Mouse (Mus musculus): ENCODE results near the gene Lin7a. TPM values are rescaled to one million over a fixed set of nuclear protein-coding genes. Genes with fewer than 3 reads are reported as not detected.

Lin7a gene
- polyA plus RNA-seq, 1 experiment from 2014 or later, result 1.4 TPM

- no peak overlapping the region for H3K4me2 ChIP-seq (ENCODE audit: low read depth, low read length)
- WGBS (ENCODE audit: insufficient replicate concordance), result 69% methylated on average over 7 of the region's 7 CpGs
- no peaks in the 10 kb centered on the region for H3K27me3 ChIP-seq (ENCODE audit: insufficient read depth, low read length)
- no peaks in the 10 kb centered on the region for H3K4me1 ChIP-seq (ENCODE audit: insufficient read depth)
- TF ChIP-seq CTCF (IDR thresholded peaks at IDR 0.05; ENCODE audit: low read depth) (no peak), EP300 (IDR thresholded peaks at IDR 0.05; ENCODE audit: low read depth) (no peak)
- H3K4me3 ChIP-seq (ENCODE audit: low read depth, low read length), result no peak overlapping the region
- H3K36me3 ChIP-seq (replicated peaks; ENCODE audit: insufficient read depth, low read length), result no peaks in the 10 kb centered on the region
- no peaks in the 10 kb centered on the region for H3K9me3 ChIP-seq (ENCODE audit: low read length)
- H3K9ac ChIP-seq (replicated peaks), result no peak overlapping the region
- no peak overlapping the region for H3K27ac ChIP-seq (ENCODE audit: low read depth)
- DNase-seq, result no peak
- ATAC-seq, result no peak
Observed at GRCm38 (mm10) chr10:107249056-107249455, 22.4 kb upstream of the Lin7a start.

- Histone ChIP-seq H3K4me3 (ENCODE audit: low read depth, low read length) (no peak overlapping the region), H3K4me1 (ENCODE audit: insufficient read depth) (no peaks in the 10 kb centered on the region), H3K9me3 (ENCODE audit: low read length) (no peaks in the 10 kb centered on the region), H3K27me3 (ENCODE audit: insufficient read depth, low read length) (no peaks in the 10 kb centered on the region), H3K9ac (replicated peaks) (no peak overlapping the region), H3K27ac (ENCODE audit: low read depth) (no peak overlapping the region), H3K36me3 (replicated peaks; ENCODE audit: insufficient read depth, low read length) (no peaks in the 10 kb centered on the region), H3K4me2 (ENCODE audit: low read depth, low read length) (no peak overlapping the region)
- DNase-seq (no peak), ATAC-seq (no peak)
- 71% methylated on average over 5 of the region's 5 CpGs for WGBS (ENCODE audit: insufficient replicate concordance)
- TF ChIP-seq CTCF (IDR thresholded peaks at IDR 0.05; ENCODE audit: low read depth) (no peak), EP300 (IDR thresholded peaks at IDR 0.05; ENCODE audit: low read depth) (no peak)
Observed at GRCm38 (mm10) chr10:107249606-107250186, 21.8 kb upstream of the Lin7a start.

GRCm38 (mm10) chr10:107250346-107251210, 20.9 kb upstream of the Lin7a start:
- 65% methylated on average over 7 of the region's 7 CpGs for WGBS (ENCODE audit: insufficient replicate concordance)
- no peak for ATAC-seq
- Histone ChIP-seq H3K36me3 (replicated peaks; ENCODE audit: insufficient read depth, low read length) (no peaks in the 10 kb centered on the region), H3K9ac (replicated peaks) (no peak overlapping the region), H3K27ac (ENCODE audit: low read depth) (no peak overlapping the region), H3K4me2 (ENCODE audit: low read depth, low read length) (no peak overlapping the region), H3K9me3 (ENCODE audit: low read length) (no peaks in the 10 kb centered on the region), H3K4me3 (ENCODE audit: low read depth, low read length) (no peak overlapping the region), H3K27me3 (ENCODE audit: insufficient read depth, low read length) (no peaks in the 10 kb centered on the region), H3K4me1 (ENCODE audit: insufficient read depth) (no peaks in the 10 kb centered on the region)
- DNase-seq, result no peak
- TF ChIP-seq EP300 (IDR thresholded peaks at IDR 0.05; ENCODE audit: low read depth), result no peak
- TF ChIP-seq CTCF (IDR thresholded peaks at IDR 0.05; ENCODE audit: low read depth), result no peak

GRCm38 (mm10) chr10:107251271-107251670, 20.2 kb upstream of the Lin7a start:
- H3K27me3 ChIP-seq (ENCODE audit: insufficient read depth, low read length), result no peaks in the 10 kb centered on the region
- no peak overlapping the region for H3K27ac ChIP-seq (ENCODE audit: low read depth)
- no peak for DNase-seq
- H3K4me3 ChIP-seq (ENCODE audit: low read depth, low read length), result no peak overlapping the region
- no peak overlapping the region for H3K9ac ChIP-seq (replicated peaks)
- TF ChIP-seq CTCF (IDR thresholded peaks at IDR 0.05; ENCODE audit: low read depth), result no peak
- no peak for TF ChIP-seq EP300 (IDR thresholded peaks at IDR 0.05; ENCODE audit: low read depth)
- no peaks in the 10 kb centered on the region for H3K4me1 ChIP-seq (ENCODE audit: insufficient read depth)
- ATAC-seq, result no peak
- WGBS (ENCODE audit: insufficient replicate concordance), result 90% methylated on average over 2 of the region's 2 CpGs
- no peak overlapping the region for H3K4me2 ChIP-seq (ENCODE audit: low read depth, low read length)
- H3K9me3 ChIP-seq (ENCODE audit: low read length), result no peaks in the 10 kb centered on the region
- H3K36me3 ChIP-seq (replicated peaks; ENCODE audit: insufficient read depth, low read length), result no peaks in the 10 kb centered on the region

- no peak for ATAC-seq
- Histone ChIP-seq H3K4me1 (ENCODE audit: insufficient read depth) (no peaks in the 10 kb centered on the region), H3K4me2 (ENCODE audit: low read depth, low read length) (no peak overlapping the region), H3K9me3 (ENCODE audit: low read length) (no peaks in the 10 kb centered on the region), H3K9ac (replicated peaks) (no peak overlapping the region), H3K27ac (ENCODE audit: low read depth) (no peak overlapping the region), H3K4me3 (ENCODE audit: low read depth, low read length) (no peak overlapping the region), H3K27me3 (ENCODE audit: insufficient read depth, low read length) (no peaks in the 10 kb centered on the region), H3K36me3 (replicated peaks; ENCODE audit: insufficient read depth, low read length) (no peaks in the 10 kb centered on the region)
- WGBS (ENCODE audit: insufficient replicate concordance), result 80% methylated on average over 2 of the region's 2 CpGs
- no peak for DNase-seq
- TF ChIP-seq CTCF (IDR thresholded peaks at IDR 0.05; ENCODE audit: low read depth) (no peak), EP300 (IDR thresholded peaks at IDR 0.05; ENCODE audit: low read depth) (no peak)
Observed at GRCm38 (mm10) chr10:107251801-107252502, 19.5 kb upstream of the Lin7a start.

GRCm38 (mm10) chr10:107252503-107252815, 19.0 kb upstream of the Lin7a start:
- Histone ChIP-seq H3K27ac (ENCODE audit: low read depth) (no peak overlapping the region), H3K36me3 (replicated peaks; ENCODE audit: insufficient read depth, low read length) (no peaks in the 10 kb centered on the region), H3K27me3 (ENCODE audit: insufficient read depth, low read length) (no peaks in the 10 kb centered on the region), H3K4me2 (ENCODE audit: low read depth, low read length) (no peak overlapping the region), H3K9me3 (ENCODE audit: low read length) (no peaks in the 10 kb centered on the region), H3K4me1 (ENCODE audit: insufficient read depth) (no peaks in the 10 kb centered on the region), H3K9ac (replicated peaks) (no peak overlapping the region), H3K4me3 (ENCODE audit: low read depth, low read length) (no peak overlapping the region)
- WGBS (ENCODE audit: insufficient replicate concordance), result 74% methylated on average over 3 of the region's 3 CpGs
- DNase-seq (no peak), ATAC-seq (no peak)
- no peak for TF ChIP-seq CTCF (IDR thresholded peaks at IDR 0.05; ENCODE audit: low read depth)
- TF ChIP-seq EP300 (IDR thresholded peaks at IDR 0.05; ENCODE audit: low read depth), result no peak

Measured in liver, postnatal 0 days (tissue).